Mouse (Mus musculus) c-Kit-positive CD71-negative TER-119-negative erythroid progenitor cells, embryonic 14.5 days (primary cell): Measurements from ENCODE around the gene Phf24.
"Not testable (repeated sequence)": the region's sequence is repeated elsewhere in the genome, so short reads cannot be mapped to it uniquely, and the experiment has no call there.

Experiments
- DNase-seq: peaks from one replicate; pipeline ENCODE4 v3.0.0-alpha.2; 2013; ENCODE audit warnings: low read depth

The Phf24 gene

GRCm38 (mm10) chr4:42951206-42952195, 35.0 kb downstream of the Phf24 start:
- no peak for DNase-seq

- DNase-seq, result no peak
These were observed 36.1 kb downstream of the Phf24 start for GRCm38 (mm10) chr4:42952563-42952962.

GRCm38 (mm10) chr4:42953435-42954094, 37.1 kb downstream of the Phf24 start:
- no peak for DNase-seq

- DNase-seq, result no peak
These were observed 37.8 kb downstream of the Phf24 start for GRCm38 (mm10) chr4:42954297-42954696.

GRCm38 (mm10) chr4:42955200-42955599, 38.7 kb downstream of the Phf24 start:
- no peak for DNase-seq

- no peak for DNase-seq
These were observed 40.1 kb downstream of the Phf24 start for GRCm38 (mm10) chr4:42956581-42956980.

- no peak for DNase-seq
These were observed 40.8 kb downstream of the Phf24 start for GRCm38 (mm10) chr4:42957306-42957705.

- DNase-seq, result no peak
These were observed 41.5 kb downstream of the Phf24 start for GRCm38 (mm10) chr4:42957979-42958378.

- no peak for DNase-seq
These were observed 42.5 kb downstream of the Phf24 start for GRCm38 (mm10) chr4:42958942-42959341.

- no peak for DNase-seq
These were observed 42.9 kb downstream of the Phf24 start for GRCm38 (mm10) chr4:42959382-42959781.

GRCm38 (mm10) chr4:42961592-42961991, 45.1 kb downstream of the Phf24 start:
- no peak for DNase-seq

GRCm38 (mm10) chr4:42963480-42963879, 47.0 kb downstream of the Phf24 start:
- DNase-seq, result no peak

- DNase-seq, result peak; percentile 79
These were observed 48.7 kb downstream of the Phf24 start for GRCm38 (mm10) chr4:42965039-42965719.

GRCm38 (mm10) chr4:42969304-42969703, 52.8 kb downstream of the Phf24 start, which contains the start of gene 1700022I11Rik:
Gene 1700022I11Rik (plus strand): TSS chr4:42969604.
- no peak for DNase-seq

- no peak for DNase-seq
These were observed 56.5 kb downstream of the Phf24 start for GRCm38 (mm10) chr4:42972952-42973351.

GRCm38 (mm10) chr4:42973868-42974267, 57.4 kb downstream of the Phf24 start:
- no peak for DNase-seq

GRCm38 (mm10) chr4:42978062-42978461, 61.6 kb downstream of the Phf24 start:
- DNase-seq, result no peak

- DNase-seq, result not testable (repeated sequence)
These were observed 64.0 kb downstream of the Phf24 start for GRCm38 (mm10) chr4:42980467-42980866.

- no peak for DNase-seq
These were observed 71.8 kb downstream of the Phf24 start for GRCm38 (mm10) chr4:42988296-42988695.
